Mouse (Mus musculus): ENCODE measurements around the gene Vps8. TPM values are rescaled to one million over a fixed set of nuclear protein-coding genes. Genes with fewer than 3 reads are reported as not detected.

Gene Vps8
- polyA plus RNA-seq, 1 experiment from 2014 or later = 41.1 TPM

- WGBS = 91% methylated on average over 4 of the region's 4 CpGs
- Histone ChIP-seq H3K4me3 (replicated peaks; ENCODE audit: low read depth, low read length) (no peak overlapping the region), H3K4me1 (ENCODE audit: control insufficient read depth, insufficient read depth, low read length) (no peaks in the 10 kb centered on the region), H3K4me2 (ENCODE audit: low read length) (no peak overlapping the region), H3K27ac (replicated peaks; ENCODE audit: low read depth, low read length) (no peak overlapping the region), H3K36me3 (ENCODE audit: control insufficient read depth, insufficient read depth, low read length) (peaks cover 60% of the 10 kb centered on the region), H3K27me3 (ENCODE audit: control insufficient read depth, insufficient read depth, low read length) (no peaks in the 10 kb centered on the region), H3K9me3 (ENCODE audit: control insufficient read depth, low read length) (no peaks in the 10 kb centered on the region), H3K9ac (replicated peaks; ENCODE audit: low read length) (no peak overlapping the region)
- no peak for DNase-seq
- ATAC-seq (ENCODE audit: low FRiP score, low TSS enrichment) = no peak
Measured at GRCm38 (mm10) chr16:21477074-21477473, 54.2 kb downstream of the Vps8 start.

GRCm38 (mm10) chr16:21478376-21478775, 55.5 kb downstream of the Vps8 start:
- peaks cover 52% of the 10 kb centered on the region for H3K36me3 ChIP-seq (ENCODE audit: control insufficient read depth, insufficient read depth, low read length)
- H3K9me3 ChIP-seq (ENCODE audit: control insufficient read depth, low read length) = no peaks in the 10 kb centered on the region
- no peak overlapping the region for H3K4me2 ChIP-seq (ENCODE audit: low read length)
- no peaks in the 10 kb centered on the region for H3K27me3 ChIP-seq (ENCODE audit: control insufficient read depth, insufficient read depth, low read length)
- WGBS = 92% methylated on average over 9 of the region's 9 CpGs
- no peak for DNase-seq
- no peak overlapping the region for H3K27ac ChIP-seq (replicated peaks; ENCODE audit: low read depth, low read length)
- H3K4me3 ChIP-seq (replicated peaks; ENCODE audit: low read depth, low read length) = no peak overlapping the region
- ATAC-seq (ENCODE audit: low FRiP score, low TSS enrichment) = no peak
- H3K9ac ChIP-seq (replicated peaks; ENCODE audit: low read length) = no peak overlapping the region
- no peaks in the 10 kb centered on the region for H3K4me1 ChIP-seq (ENCODE audit: control insufficient read depth, insufficient read depth, low read length)

GRCm38 (mm10) chr16:21483803-21484202, 60.9 kb downstream of the Vps8 start:
- no peaks in the 10 kb centered on the region for H3K4me1 ChIP-seq (ENCODE audit: control insufficient read depth, insufficient read depth, low read length)
- no peak overlapping the region for H3K4me3 ChIP-seq (replicated peaks; ENCODE audit: low read depth, low read length)
- peaks cover 13% of the 10 kb centered on the region; the same call in 1 of the 2 replicates for H3K36me3 ChIP-seq (ENCODE audit: control insufficient read depth, insufficient read depth, low read length)
- no peak overlapping the region for H3K9ac ChIP-seq (replicated peaks; ENCODE audit: low read length)
- H3K9me3 ChIP-seq (ENCODE audit: control insufficient read depth, low read length) = no peaks in the 10 kb centered on the region
- DNase-seq (no peak), ATAC-seq (ENCODE audit: low FRiP score, low TSS enrichment) (no peak)
- no peaks in the 10 kb centered on the region for H3K27me3 ChIP-seq (ENCODE audit: control insufficient read depth, insufficient read depth, low read length)
- no peak overlapping the region for H3K27ac ChIP-seq (replicated peaks; ENCODE audit: low read depth, low read length)
- no peak overlapping the region for H3K4me2 ChIP-seq (ENCODE audit: low read length)
- 94% methylated on average over 5 of the region's 5 CpGs for WGBS

GRCm38 (mm10) chr16:21485716-21486115, 62.8 kb downstream of the Vps8 start:
- no peak for DNase-seq
- no peak overlapping the region for H3K4me3 ChIP-seq (replicated peaks; ENCODE audit: low read depth, low read length)
- H3K9ac ChIP-seq (replicated peaks; ENCODE audit: low read length) = no peak overlapping the region
- ATAC-seq (ENCODE audit: low FRiP score, low TSS enrichment) = no peak
- H3K4me1 ChIP-seq (ENCODE audit: control insufficient read depth, insufficient read depth, low read length) = no peaks in the 10 kb centered on the region
- H3K27me3 ChIP-seq (ENCODE audit: control insufficient read depth, insufficient read depth, low read length) = no peaks in the 10 kb centered on the region
- no peak overlapping the region for H3K27ac ChIP-seq (replicated peaks; ENCODE audit: low read depth, low read length)
- H3K36me3 ChIP-seq (ENCODE audit: control insufficient read depth, insufficient read depth, low read length) = 0 out of 2 replicates have a peak, but pooled peaks cover 3% of the 10 kb centered on the region
- H3K9me3 ChIP-seq (ENCODE audit: control insufficient read depth, low read length) = no peaks in the 10 kb centered on the region
- 75% methylated on average over 5 of the region's 5 CpGs for WGBS
- H3K4me2 ChIP-seq (ENCODE audit: low read length) = no peak overlapping the region

- H3K4me1 ChIP-seq (ENCODE audit: control insufficient read depth, insufficient read depth, low read length) = 0 out of 2 replicates have a peak, but pooled peaks cover 6% of the 10 kb centered on the region
- H3K27me3 ChIP-seq (ENCODE audit: control insufficient read depth, insufficient read depth, low read length) = no peaks in the 10 kb centered on the region
- H3K4me3 ChIP-seq (replicated peaks; ENCODE audit: low read depth, low read length) = no peak overlapping the region
- H3K9me3 ChIP-seq (ENCODE audit: control insufficient read depth, low read length) = no peaks in the 10 kb centered on the region
- no peak overlapping the region for H3K4me2 ChIP-seq (ENCODE audit: low read length)
- H3K9ac ChIP-seq (replicated peaks; ENCODE audit: low read length) = no peak overlapping the region
- WGBS = 47% methylated on average over 4 of the region's 4 CpGs
- H3K36me3 ChIP-seq (ENCODE audit: control insufficient read depth, insufficient read depth, low read length) = 0 out of 2 replicates have a peak, but pooled peaks cover 3% of the 10 kb centered on the region
- H3K27ac ChIP-seq (replicated peaks; ENCODE audit: low read depth, low read length) = no peak overlapping the region
- ATAC-seq (ENCODE audit: low FRiP score, low TSS enrichment) = peak; percentile 17; the same call in 1 of the 2 replicates
- DNase-seq = peak; percentile 85
Measured at GRCm38 (mm10) chr16:21488413-21488812, 65.5 kb downstream of the Vps8 start.

- H3K9ac ChIP-seq (replicated peaks; ENCODE audit: low read length) = no peak overlapping the region
- no peaks in the 10 kb centered on the region for H3K27me3 ChIP-seq (ENCODE audit: control insufficient read depth, insufficient read depth, low read length)
- peak overlapping the region; percentile 49; the same call in 1 of the 2 replicates for H3K27ac ChIP-seq (replicated peaks; ENCODE audit: low read depth, low read length)
- H3K4me3 ChIP-seq (replicated peaks; ENCODE audit: low read depth, low read length) = no peak overlapping the region
- WGBS = 55% methylated on average over 5 of the region's 5 CpGs
- H3K36me3 ChIP-seq (ENCODE audit: control insufficient read depth, insufficient read depth, low read length) = peaks cover 7% of the 10 kb centered on the region; the same call in 1 of the 2 replicates
- ATAC-seq (ENCODE audit: low FRiP score, low TSS enrichment) (no peak), DNase-seq (no peak)
- H3K4me1 ChIP-seq (ENCODE audit: control insufficient read depth, insufficient read depth, low read length) = 0 out of 2 replicates have a peak, but pooled peaks cover 6% of the 10 kb centered on the region
- H3K9me3 ChIP-seq (ENCODE audit: control insufficient read depth, low read length) = no peaks in the 10 kb centered on the region
- no peak overlapping the region for H3K4me2 ChIP-seq (ENCODE audit: low read length)
Measured at GRCm38 (mm10) chr16:21492346-21492745, 69.4 kb downstream of the Vps8 start.

- 11% methylated on average over 2 of the region's 2 CpGs for WGBS
- peak; percentile 59 for DNase-seq
Measured at GRCm38 (mm10) chr16:21492894-21493293, 70.0 kb downstream of the Vps8 start.

GRCm38 (mm10) chr16:21494681-21495080, 71.8 kb downstream of the Vps8 start:
- Histone ChIP-seq H3K4me1 (ENCODE audit: control insufficient read depth, insufficient read depth, low read length) (0 out of 2 replicates have a peak, but pooled peaks cover 6% of the 10 kb centered on the region), H3K36me3 (ENCODE audit: control insufficient read depth, insufficient read depth, low read length) (peaks cover 7% of the 10 kb centered on the region; the same call in 1 of the 2 replicates), H3K9me3 (ENCODE audit: control insufficient read depth, low read length) (no peaks in the 10 kb centered on the region), H3K27me3 (ENCODE audit: control insufficient read depth, insufficient read depth, low read length) (no peaks in the 10 kb centered on the region), H3K4me2 (ENCODE audit: low read length) (no peak overlapping the region), H3K4me3 (replicated peaks; ENCODE audit: low read depth, low read length) (no peak overlapping the region), H3K9ac (replicated peaks; ENCODE audit: low read length) (no peak overlapping the region), H3K27ac (replicated peaks; ENCODE audit: low read depth, low read length) (no peak overlapping the region)
- no peak for ATAC-seq (ENCODE audit: low FRiP score, low TSS enrichment)
- no peak for DNase-seq
- 95% methylated on average over 6 of the region's 6 CpGs for WGBS

More at GRCm38 (mm10) chr16:21492894-21493293, 70.0 kb downstream of the Vps8 start:
- H3K27ac ChIP-seq (replicated peaks; ENCODE audit: low read depth, low read length) = peak overlapping the region; percentile 49; the same call in 1 of the 2 replicates
- no peaks in the 10 kb centered on the region for H3K9me3 ChIP-seq (ENCODE audit: control insufficient read depth, low read length)
- ATAC-seq (ENCODE audit: low FRiP score, low TSS enrichment) = no peak
- H3K4me2 ChIP-seq (ENCODE audit: low read length) = no peak overlapping the region
- H3K4me1 ChIP-seq (ENCODE audit: control insufficient read depth, insufficient read depth, low read length) = 0 out of 2 replicates have a peak, but pooled peaks cover 6% of the 10 kb centered on the region
- H3K9ac ChIP-seq (replicated peaks; ENCODE audit: low read length) = no peak overlapping the region
- no peak overlapping the region for H3K4me3 ChIP-seq (replicated peaks; ENCODE audit: low read depth, low read length)
- H3K36me3 ChIP-seq (ENCODE audit: control insufficient read depth, insufficient read depth, low read length) = peaks cover 7% of the 10 kb centered on the region; the same call in 1 of the 2 replicates
- no peaks in the 10 kb centered on the region for H3K27me3 ChIP-seq (ENCODE audit: control insufficient read depth, insufficient read depth, low read length)

- DNase-seq (no peak), ATAC-seq (ENCODE audit: low FRiP score, low TSS enrichment) (no peak)
- Histone ChIP-seq H3K9ac (replicated peaks; ENCODE audit: low read length) (no peak overlapping the region), H3K4me1 (ENCODE audit: control insufficient read depth, insufficient read depth, low read length) (0 out of 2 replicates have a peak, but pooled peaks cover 6% of the 10 kb centered on the region), H3K4me3 (replicated peaks; ENCODE audit: low read depth, low read length) (no peak overlapping the region), H3K27me3 (ENCODE audit: control insufficient read depth, insufficient read depth, low read length) (no peaks in the 10 kb centered on the region), H3K27ac (replicated peaks; ENCODE audit: low read depth, low read length) (no peak overlapping the region), H3K36me3 (ENCODE audit: control insufficient read depth, insufficient read depth, low read length) (peaks cover 23% of the 10 kb centered on the region), H3K4me2 (ENCODE audit: low read length) (no peak overlapping the region), H3K9me3 (ENCODE audit: control insufficient read depth, low read length) (no peaks in the 10 kb centered on the region)
- 88% methylated on average over 9 of the region's 9 CpGs for WGBS
Measured at GRCm38 (mm10) chr16:21496799-21497198, 73.9 kb downstream of the Vps8 start.
